Mouse (Mus musculus) heart, postnatal 0 days (tissue): ENCODE measurements at regions not wholly inside any gene's neighbourhood (a gene's known extent, or its start where the extent isn't known, plus 50 kb on each side); places are given as distances from the start of the nearest gene placed in this dataset.

Experiments
- ATAC-seq: fragments of 200-750 bp; cut with Nextera tagmentation; 2 replicates; pipeline ENCODE4 v1.8.0; 2017; ENCODE audit warnings: low read depth, moderate number of reproducible peaks, moderate library complexity; ENCODE audit not compliant: insufficient read depth
- DNase-seq: peaks from one replicate; pipeline ENCODE4 v3.0.0-alpha.2; 2016; ENCODE audit warnings: low spot score
- H3K27ac ChIP-seq: fragments of 300-500 bp; sonication (generic); 2 replicates; pipeline ENCODE4 v1.5.1; 2014; ENCODE audit warnings: low read depth, mild to moderate bottlenecking
- H3K27me3 ChIP-seq: fragments of 300-500 bp; sonication (generic); 2 replicates; pipeline ENCODE4 v1.6.1; 2014; ENCODE audit warnings: low read length, mixed read lengths; ENCODE audit not compliant: control insufficient read depth, insufficient read depth
- H3K36me3 ChIP-seq: fragments of 300-500 bp; sonication (generic); replicated peaks from 2 replicates; pipeline ENCODE4 v1.6.1; 2014; ENCODE audit warnings: low read length, mixed read lengths; ENCODE audit not compliant: control insufficient read depth, insufficient read depth
- H3K4me1 ChIP-seq: fragments of 300-500 bp; sonication (generic); 2 replicates; pipeline ENCODE4 v1.6.1; 2014; ENCODE audit warnings: antibody characterized with exemption; ENCODE audit not compliant: control insufficient read depth, insufficient read depth
- H3K4me2 ChIP-seq: fragments of 300-500 bp; sonication (generic); 2 replicates; pipeline ENCODE4 v1.6.1; 2014; ENCODE audit warnings: low read depth, mild to moderate bottlenecking, low read length, moderate library complexity
- H3K4me3 ChIP-seq: fragments of 300-500 bp; sonication (generic); 2 replicates; pipeline ENCODE4 v1.5.1; 2014; ENCODE audit warnings: low read depth, low read length
- H3K9ac ChIP-seq: fragments of 300-500 bp; sonication (generic); replicated peaks from 2 replicates; pipeline ENCODE4 v1.6.1; 2014; ENCODE audit warnings: low read depth, low read length, mixed read lengths
- H3K9me3 ChIP-seq: fragments of 300-500 bp; sonication (generic); replicated peaks from 2 replicates; pipeline ENCODE4 v1.6.1; 2016; ENCODE audit warnings: low read length; ENCODE audit not compliant: control insufficient read depth
- CTCF ChIP-seq: IDR thresholded peaks from 2 replicates; pipeline ENCODE4 v1.5.1; 2016; ENCODE audit warnings: antibody characterized with exemption, control low read depth, low read depth
- EP300 ChIP-seq: IDR thresholded peaks from 2 replicates; pipeline ENCODE4 v1.6.1; 2016; ENCODE audit warnings: antibody characterized with exemption, low read depth
- WGBS: fragments of 180-500 bp; shearing (Covaris S2); extraction: QIAGEN DNeasy Blood & Tissue Kit; methylation state at CpG from one replicate; pipeline ENCODE4 v1.1.7; 2014; 5-methylcytosine and 5-hydroxymethylcytosine counted together

DNA sequence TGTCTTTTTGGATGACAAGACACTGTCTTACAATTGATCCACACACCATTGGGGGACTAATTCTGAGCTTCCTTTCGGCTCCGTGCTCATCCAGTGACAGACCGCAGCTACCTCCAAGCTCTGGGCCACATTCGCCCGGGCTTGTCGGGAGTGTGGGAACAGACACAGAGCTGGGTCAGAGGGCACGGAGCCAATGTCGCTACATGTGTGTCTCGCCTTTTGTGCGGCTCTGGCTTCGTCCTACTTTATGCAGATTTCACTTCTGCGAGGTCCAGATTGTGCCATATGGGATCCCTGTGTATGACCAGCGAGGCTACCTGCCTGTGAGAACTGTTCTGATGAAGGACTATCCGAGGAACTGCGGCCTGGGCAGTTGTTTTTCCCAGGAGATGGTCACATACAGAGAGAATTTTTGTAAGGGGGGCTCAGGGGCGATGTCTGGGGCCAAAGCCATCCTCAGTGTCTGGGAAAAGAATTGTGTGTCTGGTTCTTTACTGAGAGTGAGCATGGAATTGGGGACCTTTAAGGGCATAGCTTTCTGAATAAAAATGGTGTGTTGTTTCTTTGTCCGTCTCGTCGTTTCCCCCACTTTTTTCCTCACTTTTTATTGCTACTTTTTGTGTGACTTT, 182.6 kb downstream of the Tmem161b start:
- DNase-seq (no peak), ATAC-seq (no peak)
- no peak for TF ChIP-seq CTCF
- no peak for TF ChIP-seq EP300
- H3K9me3 ChIP-seq, result no peaks in the 10 kb centered on the region
- no peak overlapping the region for H3K4me2 ChIP-seq
- WGBS, result 76% methylated on average over 19 of the region's 19 CpGs
- H3K4me1 ChIP-seq, result no peaks in the 10 kb centered on the region
- no peak overlapping the region for H3K9ac ChIP-seq
- no peaks in the 10 kb centered on the region for H3K27me3 ChIP-seq
- no peak overlapping the region for H3K4me3 ChIP-seq
- H3K27ac ChIP-seq, result no peak overlapping the region
- no peaks in the 10 kb centered on the region for H3K36me3 ChIP-seq

DNA sequence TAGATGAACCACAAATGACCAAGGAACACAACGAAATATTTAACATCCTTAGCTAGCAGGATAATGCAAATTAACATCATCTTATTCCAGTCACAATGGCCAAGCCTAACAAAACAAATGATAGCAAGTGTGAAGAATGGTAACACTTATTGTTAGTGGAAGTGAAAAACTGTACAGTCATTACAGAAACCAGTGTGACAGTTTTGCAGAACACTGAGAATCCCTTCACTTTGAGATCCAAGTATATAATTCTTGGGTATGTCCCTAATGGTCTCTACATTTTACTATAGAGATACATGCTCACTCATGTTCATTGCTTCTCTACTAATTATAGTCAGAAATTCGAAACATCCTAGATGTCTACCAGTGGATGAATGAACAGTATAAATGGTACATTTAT, 212.3 kb downstream of the Tmem161b start:
- Histone ChIP-seq H3K4me2 (no peak overlapping the region), H3K27me3 (no peaks in the 10 kb centered on the region), H3K36me3 (no peaks in the 10 kb centered on the region), H3K4me3 (no peak overlapping the region), H3K4me1 (no peaks in the 10 kb centered on the region), H3K27ac (no peak overlapping the region), H3K9me3 (no peaks in the 10 kb centered on the region), H3K9ac (no peak overlapping the region)
- DNase-seq, result no peak
- TF ChIP-seq CTCF (no peak), EP300 (no peak)
- no peak for ATAC-seq
- WGBS, result 53% methylated on average over 2 of the region's 2 CpGs

DNA sequence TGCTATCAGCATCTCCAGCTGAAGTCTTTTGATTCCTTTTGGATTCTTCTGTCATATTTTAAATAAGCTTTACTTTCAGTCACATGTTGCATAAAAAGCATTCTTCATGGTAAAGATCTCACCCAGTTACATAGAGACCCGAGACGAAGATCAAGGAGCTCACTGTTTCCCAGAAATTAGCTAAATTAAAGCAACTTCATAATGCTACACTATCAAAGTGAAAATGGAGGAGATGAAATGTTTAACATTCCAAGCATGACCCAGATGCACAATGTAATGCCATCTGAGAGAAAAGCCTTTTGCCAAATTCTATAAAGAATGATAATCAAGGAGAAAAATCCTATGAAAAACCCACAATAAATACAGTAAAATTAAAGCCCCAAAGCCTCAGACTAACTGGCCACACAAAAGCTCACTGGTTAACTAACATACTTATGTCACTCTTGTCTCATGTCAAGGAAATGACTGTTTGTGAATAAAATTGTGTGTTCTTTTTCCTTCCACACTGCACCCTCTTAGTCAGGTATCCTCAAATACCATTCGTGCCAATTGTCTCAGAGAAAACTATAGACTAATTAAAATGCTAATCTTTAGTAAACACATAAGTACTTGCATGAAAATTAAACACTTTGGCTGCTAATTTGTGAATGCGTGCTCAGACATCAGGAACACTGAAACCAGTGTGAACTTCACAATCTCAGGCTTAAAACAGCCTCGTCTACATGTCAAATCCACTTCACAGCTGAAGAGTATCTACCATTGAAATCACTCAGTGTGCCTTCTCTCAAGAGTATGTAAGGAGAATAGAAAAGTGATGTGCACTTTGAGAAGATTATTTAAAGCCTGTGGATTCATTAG, 215.7 kb downstream of the Tmem161b start:
- Histone ChIP-seq H3K9me3 (no peaks in the 10 kb centered on the region), H3K4me3 (no peak overlapping the region), H3K27me3 (no peaks in the 10 kb centered on the region), H3K4me1 (no peaks in the 10 kb centered on the region), H3K4me2 (no peak overlapping the region), H3K27ac (no peak overlapping the region), H3K36me3 (no peaks in the 10 kb centered on the region), H3K9ac (no peak overlapping the region)
- no peak for ATAC-seq
- TF ChIP-seq EP300 (no peak), CTCF (no peak)
- no peak for DNase-seq
- WGBS, result 60% methylated on average over 5 of the region's 5 CpGs

DNA sequence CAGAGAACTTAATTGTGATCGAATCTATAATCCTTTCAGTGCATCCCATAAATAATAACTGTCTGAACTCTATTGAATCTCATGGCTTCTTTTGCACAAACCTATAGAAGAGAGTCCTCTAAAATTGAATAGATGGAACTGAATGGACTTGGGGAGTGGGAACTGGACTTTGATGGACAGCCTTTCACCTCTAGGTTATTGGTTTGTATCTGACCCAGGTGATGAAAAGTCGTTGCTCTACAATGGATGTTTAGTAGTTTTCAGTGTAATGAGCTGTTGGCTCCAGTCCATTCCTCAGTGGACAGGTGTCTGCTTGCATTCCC, 216.3 kb downstream of the Tmem161b start:
- 65% methylated on average over 2 of the region's 2 CpGs for WGBS
- no peak for TF ChIP-seq EP300
- TF ChIP-seq CTCF, result no peak
- Histone ChIP-seq H3K9me3 (no peaks in the 10 kb centered on the region), H3K9ac (no peak overlapping the region), H3K27ac (no peak overlapping the region), H3K27me3 (no peaks in the 10 kb centered on the region), H3K36me3 (no peaks in the 10 kb centered on the region), H3K4me1 (no peaks in the 10 kb centered on the region), H3K4me3 (no peak overlapping the region), H3K4me2 (no peak overlapping the region)
- ATAC-seq (no peak), DNase-seq (no peak)

DNA sequence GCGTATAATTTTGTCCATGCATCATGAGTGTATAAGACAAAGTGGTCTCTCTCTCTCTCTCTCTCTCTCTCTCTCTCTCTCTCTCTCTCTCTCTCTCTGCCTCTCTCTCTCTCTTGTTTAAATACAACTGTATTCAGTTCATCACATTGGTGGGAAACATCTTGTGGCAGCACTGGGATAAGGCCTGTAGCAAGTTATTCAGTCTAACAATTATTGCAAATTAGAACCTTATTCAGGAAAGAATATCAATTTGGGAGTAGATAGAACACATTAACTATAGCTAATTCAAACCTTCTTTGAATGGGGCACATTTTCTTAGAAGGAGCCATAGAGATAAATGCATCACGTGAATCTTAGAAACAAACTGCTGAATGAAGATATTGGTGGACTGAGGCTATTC, 226.4 kb downstream of the Tmem161b start:
- Histone ChIP-seq H3K36me3 (no peaks in the 10 kb centered on the region), H3K4me1 (no peaks in the 10 kb centered on the region), H3K9ac (no peak overlapping the region), H3K27ac (no peak overlapping the region), H3K4me3 (no peak overlapping the region), H3K27me3 (no peaks in the 10 kb centered on the region), H3K4me2 (no peak overlapping the region), H3K9me3 (no peaks in the 10 kb centered on the region)
- DNase-seq, result no peak
- 73% methylated on average over 2 of the region's 2 CpGs for WGBS
- no peak for TF ChIP-seq CTCF
- TF ChIP-seq EP300, result no peak
- no peak for ATAC-seq
